14 mouse cellular contexts compared by ENCODE assay signal in the genomic region with DNA sequence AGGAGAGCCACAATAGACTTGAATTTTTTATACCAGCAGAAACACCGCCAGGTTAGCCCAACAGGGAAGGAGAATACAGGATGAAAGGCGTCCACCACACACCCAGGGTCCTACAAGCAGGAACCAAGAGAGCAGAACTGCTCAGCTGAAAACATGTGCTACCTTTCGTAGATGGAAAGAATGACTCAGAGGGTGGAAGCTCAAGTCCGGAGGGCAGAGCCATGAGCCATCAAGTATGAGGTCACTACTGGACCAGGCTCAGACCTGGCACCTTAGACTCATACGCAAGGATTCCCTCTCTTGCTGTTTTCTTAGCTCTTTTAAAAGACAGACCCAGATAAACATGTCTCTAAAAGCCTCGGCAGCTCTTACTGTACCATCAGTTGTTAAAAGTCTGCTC.
DNase-seq lines count a peak whose midpoint lies in the region; ATAC-seq lines count a peak whose summit lies in the region.
"Had no signal": no experiment of that assay in that cellular context is flagged by ENCODE, and none has a peak within 500 bp of the region (broad histone marks: within the 10 kb centered on the region; RNA-seq: fewer than 3 reads in every experiment).

No protein-coding gene starts in this region.

- H3K36me3 ChIP-seq in heart, embryonic 10.5 days, result no peaks in the 10 kb centered on the region
- H3K36me3 ChIP-seq: hindbrain, embryonic 15.5 days had no signal

- H3K4me3 ChIP-seq in heart, embryonic 10.5 days, result no peak overlapping the region
- H3K4me3 ChIP-seq: hindbrain, embryonic 15.5 days; megakaryocyte, embryonic 14.5 days had no signal

- peak; percentile 30 to 46 for DNase-seq in heart, adult 18-20 months
- no peak for DNase-seq in heart, embryonic 10.5 days (ENCODE audit: low spot score)
- peak; percentile 70 for DNase-seq in Muller cell, postnatal 12 days (ENCODE audit: inconsistent ontology term)
- peak; percentile 18 for DNase-seq in gastrocnemius, postnatal 10 days
- peak; percentile 16 to 27 for DNase-seq in heart, postnatal 36 days
- DNase-seq in cerebellum, postnatal 14 days, result no peak
- DNase-seq: cerebellum, adult 9-10 months; kidney, adult 2 months; right cerebral cortex, postnatal 25 days; thymus, postnatal 36 days had no signal

- H3K27me3 ChIP-seq in heart, embryonic 10.5 days (ENCODE audit: insufficient read depth, poor library complexity, severe bottlenecking), result no peaks in the 10 kb centered on the region
- H3K27me3 ChIP-seq: hindbrain, embryonic 15.5 days had no signal

- 67% methylated on average over 6 of the region's 6 CpGs for WGBS in heart, embryonic 10.5 days

- no peak for ATAC-seq in inflammation-experienced regulatory T-cells, adult 6 months

- no peak overlapping the region for H3K27ac ChIP-seq in heart, embryonic 10.5 days
- H3K27ac ChIP-seq: hindbrain, embryonic 15.5 days; liver, embryonic 14.5 days had no signal

- intact Hi-C loops in heart, postnatal 36 days (cut with DNase I), result loop anchor here (5.0 kb wide), 1 partner anchor 74 kb away; no protein-coding TSS in a partner anchor

- H3K4me1 ChIP-seq in heart, embryonic 10.5 days, result 0 out of 2 replicates have a peak, but pooled peaks cover 2% of the 10 kb centered on the region
- H3K4me1 ChIP-seq: megakaryocyte, embryonic 14.5 days had no signal

- no peaks in the 10 kb centered on the region for H3K9me3 ChIP-seq in heart, embryonic 10.5 days
- H3K9me3 ChIP-seq: hindbrain, embryonic 15.5 days; megakaryocyte, embryonic 14.5 days had no signal

Comparison
In these comparisons a context has a peak if more than half of its experiments do, and no peak if none do; other contexts are left out.
1. DNase-seq: peak in heart, adult 18-20 months (2 of 2), Muller cell, postnatal 12 days (single experiment), gastrocnemius, postnatal 10 days (single experiment) and heart, postnatal 36 days (2 of 2); none in heart, embryonic 10.5 days (single experiment) and cerebellum, postnatal 14 days (0 of 2).